Mouse (Mus musculus) cerebral cortex, adult 2 months (tissue): Measurements from ENCODE around the gene Bmp5.

Experiments
- WGBS: fragments of 180-500 bp; shearing (Covaris S2); methylation state at CpG from one replicate; pipeline ENCODE4 v1.1.7; 2018; 5-methylcytosine and 5-hydroxymethylcytosine counted together

The Bmp5 gene

GRCm38 (mm10) chr9:75775129-75775845 lies at the start of gene Bmp5:
Gene Bmp5, plus strand, starts transcription at chr9:75775364.
- 62% methylated on average over 7 of the region's 7 CpGs for WGBS

- WGBS = 16% methylated on average over 5 of the region's 5 CpGs
Measured at GRCm38 (mm10) chr9:75760075-75760474, 15.1 kb upstream of the Bmp5 start.

- WGBS = 92% methylated on average over 2 of the region's 2 CpGs
Measured at GRCm38 (mm10) chr9:75761567-75761966, 13.6 kb upstream of the Bmp5 start.

- 27% methylated on average over 5 of the region's 5 CpGs for WGBS
Measured at GRCm38 (mm10) chr9:75762487-75762886, 12.7 kb upstream of the Bmp5 start.

- 87% methylated on average over 7 of the region's 7 CpGs for WGBS
Measured at GRCm38 (mm10) chr9:75764792-75765191, 10.4 kb upstream of the Bmp5 start.

GRCm38 (mm10) chr9:75766521-75766920 lies 8.6 kb upstream of the Bmp5 start:
- WGBS = 77% methylated on average over 5 of the region's 5 CpGs

GRCm38 (mm10) chr9:75769042-75769441 lies 6.1 kb upstream of the Bmp5 start:
- WGBS = 78% methylated on average over 3 of the region's 3 CpGs

- WGBS = 65% methylated on average over 7 of the region's 7 CpGs
Measured at GRCm38 (mm10) chr9:75776153-75776552, 989 bp downstream of the Bmp5 start.

- 67% methylated on average over 9 of the region's 9 CpGs for WGBS
Measured at GRCm38 (mm10) chr9:75778762-75779346, 3.7 kb downstream of the Bmp5 start.

- 23% methylated on average over 5 of the region's 5 CpGs for WGBS
Measured at GRCm38 (mm10) chr9:75780558-75781276, 5.6 kb downstream of the Bmp5 start.

GRCm38 (mm10) chr9:75781600-75781999 lies 6.4 kb downstream of the Bmp5 start:
- 39% methylated on average over 5 of the region's 5 CpGs for WGBS

- WGBS = 99% methylated on average over 2 of the region's 2 CpGs
Measured at GRCm38 (mm10) chr9:75783573-75783972, 8.4 kb downstream of the Bmp5 start.

- 90% methylated on average over 5 of the region's 5 CpGs for WGBS
Measured at GRCm38 (mm10) chr9:75785959-75786358, 10.8 kb downstream of the Bmp5 start.

- 71% methylated on average over 15 of the region's 15 CpGs for WGBS
Measured at GRCm38 (mm10) chr9:75787121-75787520, 12.0 kb downstream of the Bmp5 start.

- WGBS = 67% methylated on average over 7 of the region's 7 CpGs
Measured at GRCm38 (mm10) chr9:75789879-75790428, 14.8 kb downstream of the Bmp5 start.

- WGBS = 88% methylated on average over 6 of the region's 6 CpGs
Measured at GRCm38 (mm10) chr9:75804940-75805339, 29.8 kb downstream of the Bmp5 start.

GRCm38 (mm10) chr9:75808179-75808578 lies 33.0 kb downstream of the Bmp5 start:
- WGBS = 94% methylated on average over 4 of the region's 4 CpGs

- WGBS = 68% methylated on average over 7 of the region's 7 CpGs
Measured at GRCm38 (mm10) chr9:75808659-75809058, 33.5 kb downstream of the Bmp5 start.

- 89% methylated on average over 1 of the region's 1 CpGs for WGBS
Measured at GRCm38 (mm10) chr9:75815161-75815560, 40.0 kb downstream of the Bmp5 start.

GRCm38 (mm10) chr9:75818400-75818799 lies 43.2 kb downstream of the Bmp5 start:
- 79% methylated on average over 5 of the region's 5 CpGs for WGBS

- WGBS = 84% methylated on average over 9 of the region's 9 CpGs
Measured at GRCm38 (mm10) chr9:75832468-75832867, 57.3 kb downstream of the Bmp5 start.

GRCm38 (mm10) chr9:75833189-75833732 lies 58.1 kb downstream of the Bmp5 start:
- 91% methylated on average over 5 of the region's 5 CpGs for WGBS
